Mouse (Mus musculus) B cell, adult 2 months (primary cell): ENCODE results near the gene Gnpat.
A peak's percentile ranks its signal among the peaks of the same experiment; 100 is the strongest.
"Not testable (repeated sequence)": the region's sequence is repeated elsewhere in the genome, so short reads cannot be mapped to it uniquely, and the experiment has no call there.

Experiments
- DNase-seq, 2 experiments: peaks; one replicate each; pipeline ENCODE4 v3.0.0; 2022

Gnpat gene

DNA sequence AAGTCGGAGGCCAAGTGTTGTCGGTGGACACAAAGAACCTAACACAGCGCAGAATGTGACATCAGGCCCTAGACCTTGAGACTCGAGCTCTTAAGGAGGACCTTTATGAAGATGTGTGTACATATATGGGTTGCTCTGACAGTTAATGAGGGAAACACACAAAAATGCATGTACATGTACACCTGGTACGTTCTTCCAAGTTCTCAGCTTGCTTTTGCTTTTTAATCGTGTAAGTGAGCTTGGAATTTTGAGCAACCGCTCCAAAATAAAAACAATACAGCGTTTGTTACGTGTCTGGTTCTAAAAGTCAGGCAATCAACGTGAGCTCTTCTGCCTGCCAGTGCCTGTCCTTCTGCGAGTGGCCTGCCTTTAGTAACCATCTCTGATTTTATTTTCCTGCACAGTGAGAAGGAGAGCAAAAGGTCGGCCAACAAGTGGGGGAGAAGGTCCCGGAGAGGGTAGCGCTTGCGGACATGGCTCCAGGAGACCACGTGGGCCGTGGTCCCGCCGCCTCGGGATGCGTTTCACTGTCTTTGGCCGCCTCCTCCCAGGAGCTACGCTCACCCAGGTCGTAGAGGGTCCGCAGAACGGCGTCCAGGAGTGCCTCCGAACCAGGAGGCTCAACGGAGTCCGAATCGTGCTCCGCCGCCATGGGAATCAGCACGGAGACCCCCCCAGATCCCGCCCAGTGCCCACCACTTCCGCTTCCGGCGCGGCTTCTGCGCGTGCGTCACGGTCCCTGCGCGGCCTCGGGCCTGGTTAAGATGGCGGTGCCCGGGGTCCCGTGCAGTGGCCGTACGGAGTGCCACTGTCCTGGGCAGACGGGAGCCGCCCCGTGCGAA, at the start of gene Gnpat, which contains the start of gene 2810004N23Rik:
Gene Gnpat, plus strand, starts transcription at position 713 of the 842 bp plus-strand sequence.
Gene 2810004N23Rik, minus strand, starts transcription at position 800 of the 842 bp plus-strand sequence.
- DNase-seq = peak; percentile 95 to 96

DNA sequence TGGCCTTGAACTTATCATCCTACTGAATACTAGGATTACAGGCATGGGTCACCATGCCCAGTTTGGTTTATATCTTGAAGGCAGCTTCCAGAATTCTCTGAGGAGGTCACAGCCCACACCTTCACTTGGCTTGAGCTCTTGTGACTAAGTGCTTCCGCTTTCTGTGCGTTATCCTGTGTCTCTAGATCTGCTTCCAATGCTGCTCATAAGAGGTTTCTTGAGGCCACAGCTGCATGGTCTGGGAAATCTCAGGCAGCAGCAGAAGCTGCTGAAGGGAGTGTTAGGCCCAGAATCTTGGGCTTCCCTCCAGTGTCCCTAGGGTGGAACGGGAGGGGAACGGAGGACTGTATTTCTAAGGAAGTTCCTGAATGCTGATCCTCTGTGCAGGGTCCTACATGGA, 49.5 kb upstream of the Gnpat start:
- DNase-seq = no peak

- no peak for DNase-seq
Measured at GRCm38 (mm10) chr8:124815870-124816269, 47.0 kb upstream of the Gnpat start.

GRCm38 (mm10) chr8:124816866-124817265, 46.0 kb upstream of the Gnpat start:
- no peak for DNase-seq

GRCm38 (mm10) chr8:124817361-124817760, 45.5 kb upstream of the Gnpat start:
- no peak for DNase-seq

DNA sequence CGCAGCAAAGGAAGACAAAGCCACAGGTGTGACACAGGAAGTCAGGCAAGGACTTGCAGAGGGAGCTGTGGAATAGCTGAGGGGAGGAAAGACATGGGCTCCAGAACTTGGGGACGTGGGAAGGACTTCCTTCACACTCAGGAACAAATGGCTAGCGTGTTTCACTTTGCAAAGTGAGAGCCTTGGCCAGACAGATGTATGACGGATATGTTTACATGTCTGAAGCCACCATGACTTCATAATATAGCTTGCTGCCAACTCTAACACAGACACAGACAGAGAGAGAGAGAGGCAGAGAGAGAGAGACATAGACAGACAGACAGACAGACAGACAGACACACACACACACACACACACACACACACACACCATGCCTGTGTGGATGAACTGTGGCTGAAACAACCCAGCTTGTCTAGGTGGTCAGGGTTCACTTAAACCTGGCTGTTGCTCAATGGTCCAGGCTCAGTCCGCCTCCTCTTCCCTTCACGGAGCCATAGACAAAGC, 43.2 kb upstream of the Gnpat start:
- DNase-seq = no peak

GRCm38 (mm10) chr8:124820125-124820524, 42.7 kb upstream of the Gnpat start:
- DNase-seq = no peak

DNA sequence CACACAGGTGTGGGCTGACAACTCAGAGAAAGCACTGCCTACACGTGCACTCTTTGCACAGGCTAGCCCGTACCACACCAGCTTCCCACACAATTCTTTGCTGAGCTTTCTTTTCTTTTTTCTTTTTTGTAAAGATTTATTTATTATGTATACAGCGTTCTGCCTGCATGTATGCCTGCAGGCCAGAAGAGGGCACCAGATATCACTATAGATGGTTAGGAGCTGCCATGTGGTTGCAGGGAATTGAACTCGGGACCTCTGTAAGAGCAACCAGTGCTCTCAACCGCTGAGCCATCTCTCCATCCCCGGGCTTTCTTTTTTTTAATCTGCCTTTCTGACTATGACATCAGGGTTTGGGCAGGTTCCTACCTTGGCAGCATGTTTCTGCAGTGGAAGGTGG, 39.3 kb upstream of the Gnpat start:
- DNase-seq = no peak

DNA sequence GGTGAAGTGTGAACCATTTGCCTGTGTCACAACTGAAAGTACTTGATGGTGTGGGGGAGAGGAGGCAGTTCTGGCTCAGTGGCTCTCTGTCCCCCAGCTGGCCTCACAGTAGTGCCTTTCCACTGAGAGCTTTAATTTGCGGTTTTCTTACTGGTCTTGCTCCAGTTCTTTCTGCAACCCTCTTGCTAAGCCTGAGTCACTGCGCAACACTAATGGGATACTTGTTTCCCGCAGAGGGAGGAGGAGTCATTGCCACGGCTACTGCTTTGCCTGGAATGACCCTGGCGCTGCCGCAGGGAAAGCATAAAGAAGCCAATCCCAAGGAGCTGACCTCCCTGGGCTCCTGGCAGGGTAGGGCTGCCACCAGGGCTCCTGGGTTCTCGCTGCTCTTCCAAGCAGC, 36.2 kb upstream of the Gnpat start:
- DNase-seq = no peak

- peak; percentile 67 to 68 for DNase-seq
Measured at GRCm38 (mm10) chr8:124827387-124827786, 35.4 kb upstream of the Gnpat start.

- no peak for DNase-seq
Measured at GRCm38 (mm10) chr8:124828561-124829240, 34.1 kb upstream of the Gnpat start.

- no peak for DNase-seq
Measured at GRCm38 (mm10) chr8:124830050-124830449, 32.8 kb upstream of the Gnpat start.

- no peak for DNase-seq
Measured at GRCm38 (mm10) chr8:124831531-124831930, 31.3 kb upstream of the Gnpat start.

DNA sequence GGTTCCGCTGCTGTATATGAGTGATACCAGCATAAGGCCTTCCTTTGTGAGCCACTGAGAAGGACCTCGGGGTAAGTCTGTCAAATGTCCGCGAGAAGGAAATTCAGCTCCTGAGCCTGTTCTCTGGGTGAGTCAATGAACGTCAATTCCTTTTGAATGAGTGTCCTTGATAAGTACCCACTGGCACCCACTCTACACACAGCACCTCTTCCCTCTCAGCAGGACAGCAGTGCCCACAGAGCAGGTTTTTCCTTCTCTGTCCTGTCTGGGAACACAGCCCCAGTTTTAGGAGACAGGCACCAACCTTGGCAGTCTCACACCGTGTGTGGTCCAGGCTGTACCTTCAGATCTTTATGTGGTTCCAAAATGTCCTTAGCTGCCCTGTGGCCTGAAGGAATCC, 30.9 kb upstream of the Gnpat start:
- DNase-seq = no peak

- no peak for DNase-seq
Measured at GRCm38 (mm10) chr8:124833430-124834205, 29.2 kb upstream of the Gnpat start.

DNA sequence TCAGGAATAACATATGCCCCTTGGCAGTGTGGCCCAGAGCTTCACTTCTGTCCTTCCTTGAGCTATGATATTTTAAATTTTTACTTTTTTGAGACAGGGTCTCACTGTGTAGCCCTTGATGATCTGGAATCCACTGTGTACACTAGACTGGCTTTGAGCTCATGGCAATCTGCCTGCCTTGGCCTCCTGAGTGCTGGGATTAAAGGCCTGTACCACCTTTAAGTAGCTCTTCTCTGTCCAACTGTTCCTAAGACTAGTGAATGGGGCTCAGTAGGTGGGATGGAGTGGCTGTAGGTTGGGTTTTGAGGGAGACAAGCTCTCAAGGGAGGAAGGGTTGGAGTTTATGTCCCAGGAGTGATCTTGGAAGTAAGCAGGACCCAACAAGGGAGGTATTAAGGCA, 27.0 kb upstream of the Gnpat start:
- no peak for DNase-seq

GRCm38 (mm10) chr8:124836273-124836672, 26.6 kb upstream of the Gnpat start:
- no peak for DNase-seq

- DNase-seq = peak in 1 of 2 experiments; percentile 14
Measured at GRCm38 (mm10) chr8:124836907-124837306, 25.9 kb upstream of the Gnpat start.

GRCm38 (mm10) chr8:124837956-124838355, 24.9 kb upstream of the Gnpat start:
- DNase-seq = no peak

- DNase-seq = no peak
Measured at GRCm38 (mm10) chr8:124839371-124839770, 23.5 kb upstream of the Gnpat start.

DNA sequence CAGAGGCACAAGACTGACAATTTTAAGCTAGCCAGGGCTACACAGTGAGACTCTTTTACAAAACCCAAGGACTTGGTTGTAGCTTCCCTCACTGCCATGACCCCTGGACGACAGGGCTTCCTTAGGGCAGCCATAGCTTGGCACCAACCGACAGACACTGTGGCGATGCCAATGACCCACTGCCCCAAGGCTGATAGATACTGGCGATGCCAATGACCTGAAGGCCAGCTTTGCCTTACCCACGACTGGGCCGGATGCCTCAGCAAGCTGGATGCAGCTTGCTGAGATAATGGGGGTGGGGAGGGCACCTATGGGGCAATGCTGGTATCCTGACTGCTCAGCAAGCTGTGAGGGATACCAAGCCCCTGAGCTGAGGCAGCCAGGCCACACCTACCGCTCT, 21.9 kb upstream of the Gnpat start:
- DNase-seq = no peak

- no peak for DNase-seq
Measured at GRCm38 (mm10) chr8:124841775-124842174, 21.1 kb upstream of the Gnpat start.

DNA sequence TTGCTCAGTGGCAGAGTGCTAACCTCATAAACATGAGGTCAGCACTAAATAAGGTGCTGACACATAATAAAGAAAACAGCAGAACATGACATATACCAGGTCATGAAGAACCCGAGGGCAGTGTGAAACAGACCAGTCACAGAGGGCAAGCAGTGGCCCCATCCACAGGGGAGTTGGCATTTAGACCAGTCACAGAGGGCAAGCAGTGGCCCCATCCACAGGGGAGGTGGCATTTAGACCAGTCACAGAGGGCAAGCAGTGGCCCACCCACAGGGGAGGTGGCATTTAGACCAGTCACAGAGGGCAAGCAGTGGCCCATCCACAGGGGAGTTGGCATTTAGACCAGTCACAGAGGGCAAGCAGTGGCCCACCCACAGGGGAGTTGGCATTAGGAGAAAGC, 19.9 kb upstream of the Gnpat start:
- not testable (repeated sequence) for DNase-seq
